Mouse (Mus musculus) layer of hippocampus, postnatal 25 days (tissue): ENCODE data around the gene Supt4a. TPM values are rescaled to one million over a fixed set of nuclear protein-coding genes. Genes with fewer than 3 reads are reported as not detected.
A peak's percentile ranks its signal among the peaks of the same experiment; 100 is the strongest.

ENCODE experiments used
- DNase-seq, 2 experiments: peaks; one replicate each; pipeline ENCODE4 v3.0.0; 2022; ENCODE audit warnings: mixed read lengths in 2 of 2, low spot score in 1 of 2; ENCODE audit errors: extremely low spot score in 1 of 2
- total RNA-seq, 2 experiments: library from RNA; stranded (reverse); gene quantifications; 2 replicates each; pipeline ENCODE4 v1.2.3; 2021

The Supt4a gene
- total RNA-seq, 2 experiments from 2014 or later = 65.7 to 81.0 TPM

DNA sequence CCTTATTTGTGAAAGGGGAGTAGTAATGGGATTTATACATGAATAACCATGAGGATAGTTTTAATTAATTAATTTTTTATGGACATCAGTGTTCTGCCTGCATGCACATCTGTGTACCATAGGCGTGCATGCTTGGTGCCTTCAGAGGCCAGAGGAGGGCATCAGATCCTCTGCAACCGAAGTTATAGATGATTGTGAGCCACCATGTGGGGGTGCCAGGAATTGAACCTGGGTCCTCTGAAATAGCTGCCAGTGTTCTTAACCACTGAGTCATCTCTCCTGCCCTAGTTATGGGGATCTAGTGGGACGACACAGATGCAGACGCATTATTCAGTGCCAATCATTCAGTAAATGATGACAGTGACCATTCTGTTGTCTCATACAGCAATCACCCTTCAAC, 14.5 kb upstream of the Supt4a start:
- DNase-seq = no peak

DNA sequence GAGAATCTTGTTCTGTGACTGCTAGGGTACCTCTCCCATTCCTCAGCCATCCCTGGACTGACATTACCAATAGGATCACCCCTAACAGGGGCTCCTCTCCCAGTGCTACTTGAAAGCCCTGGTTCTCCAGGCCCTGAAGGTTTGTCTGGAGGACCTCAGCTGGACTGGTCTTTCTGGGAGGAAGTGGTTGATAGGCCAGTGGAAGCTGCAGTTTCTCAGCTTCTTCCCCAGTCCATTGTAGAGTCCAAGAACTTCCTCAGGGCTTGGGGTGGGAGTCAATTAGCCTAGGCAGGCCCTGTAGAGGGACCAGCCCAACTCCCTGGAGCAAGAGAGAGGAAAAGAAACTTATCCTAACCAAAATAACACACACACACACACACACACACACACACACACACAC, 11.8 kb upstream of the Supt4a start:
- no peak for DNase-seq

GRCm38 (mm10) chr11:87725964-87726562, 11.3 kb upstream of the Supt4a start:
- no peak for DNase-seq

DNA sequence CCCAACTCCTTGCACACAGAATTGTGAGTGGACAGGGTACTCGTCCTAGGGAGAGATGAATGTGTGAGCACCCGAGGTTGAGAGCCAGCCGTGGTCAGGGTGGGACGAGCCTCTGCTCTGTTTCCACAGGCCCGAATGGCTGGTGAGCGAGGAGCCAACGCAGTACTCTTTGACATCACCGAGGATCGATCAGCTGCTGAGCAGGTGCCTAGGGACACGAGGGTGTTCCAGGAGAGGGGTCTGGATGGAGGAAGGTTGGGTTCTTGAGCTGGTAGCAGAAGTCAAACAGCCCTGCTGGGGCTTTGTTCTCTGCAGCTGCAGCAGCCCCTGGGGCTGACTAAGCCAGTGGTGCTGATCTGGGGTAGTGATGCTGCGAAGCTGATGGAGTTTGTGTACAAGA, 10.3 kb upstream of the Supt4a start:
- DNase-seq = no peak

- DNase-seq = no peak
Measured at GRCm38 (mm10) chr11:87727471-87727870, 9.9 kb upstream of the Supt4a start.

DNA sequence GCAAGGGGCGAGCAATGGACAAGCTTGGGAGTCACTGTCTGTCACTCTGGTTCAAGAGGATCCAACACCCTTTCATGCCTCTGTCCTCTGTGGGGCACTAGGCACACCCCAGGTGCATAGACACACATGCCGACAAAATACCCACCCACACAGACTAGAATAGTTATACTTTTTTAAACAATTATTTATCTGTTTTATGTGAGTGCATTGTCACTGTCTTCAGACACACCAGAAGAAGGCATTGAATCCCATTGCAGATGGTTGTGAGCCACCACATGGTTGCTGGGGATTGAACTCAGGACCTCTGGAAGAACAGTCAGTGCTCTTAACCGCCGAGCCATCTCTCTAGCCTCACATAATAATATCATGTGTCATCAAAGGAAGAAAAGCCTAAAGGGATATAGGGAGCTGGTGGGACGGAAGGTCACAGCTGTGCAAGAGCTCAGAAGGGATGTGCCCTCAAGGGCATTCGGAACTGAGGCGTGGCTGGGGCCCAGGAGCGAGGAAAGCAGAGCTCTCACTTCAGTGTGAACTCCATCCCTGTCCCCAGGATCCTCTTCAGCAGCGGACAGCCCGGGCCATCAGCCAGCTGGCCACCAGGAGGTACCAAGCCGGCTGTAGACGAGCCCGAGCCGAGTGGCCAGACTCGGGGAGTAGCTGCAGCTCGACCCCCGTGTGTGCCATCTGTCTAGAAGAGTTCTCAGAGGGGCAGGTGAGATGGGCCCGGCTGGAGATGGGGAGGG, 8.3 kb upstream of the Supt4a start:
- no peak for DNase-seq

GRCm38 (mm10) chr11:87729593-87730185, 7.7 kb upstream of the Supt4a start:
- no peak for DNase-seq

DNA sequence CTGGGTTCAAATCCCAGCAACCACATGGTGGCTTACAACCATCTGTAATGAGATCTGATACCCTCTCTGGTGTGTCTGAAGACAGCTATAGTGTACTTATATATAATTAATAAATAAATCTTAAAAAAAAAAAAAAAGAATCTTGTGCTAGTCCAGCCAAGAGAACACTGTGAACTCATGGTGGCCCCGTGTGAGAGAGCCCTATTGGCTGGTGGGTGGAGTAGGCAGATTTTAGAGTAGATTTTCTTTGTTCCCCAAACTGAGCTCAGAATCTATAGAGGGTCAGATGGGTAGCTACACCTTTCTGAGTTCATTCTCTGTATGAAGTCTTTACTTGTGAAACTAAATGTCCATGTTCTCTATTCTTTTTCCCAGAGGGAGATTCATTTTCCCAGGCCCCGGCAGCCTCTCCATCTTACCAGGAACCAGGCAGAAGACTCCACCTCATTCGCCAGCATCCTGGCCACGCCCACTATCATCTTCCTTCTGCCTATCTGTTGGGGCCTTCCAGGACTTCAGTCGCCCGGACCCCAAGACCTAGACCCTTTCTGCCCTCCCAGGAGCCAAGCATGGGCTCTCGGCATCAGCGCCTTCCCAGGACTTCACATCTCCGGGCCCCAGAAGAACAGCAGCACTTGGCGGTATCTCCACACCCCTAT, 6.6 kb upstream of the Supt4a start:
- DNase-seq = no peak

DNA sequence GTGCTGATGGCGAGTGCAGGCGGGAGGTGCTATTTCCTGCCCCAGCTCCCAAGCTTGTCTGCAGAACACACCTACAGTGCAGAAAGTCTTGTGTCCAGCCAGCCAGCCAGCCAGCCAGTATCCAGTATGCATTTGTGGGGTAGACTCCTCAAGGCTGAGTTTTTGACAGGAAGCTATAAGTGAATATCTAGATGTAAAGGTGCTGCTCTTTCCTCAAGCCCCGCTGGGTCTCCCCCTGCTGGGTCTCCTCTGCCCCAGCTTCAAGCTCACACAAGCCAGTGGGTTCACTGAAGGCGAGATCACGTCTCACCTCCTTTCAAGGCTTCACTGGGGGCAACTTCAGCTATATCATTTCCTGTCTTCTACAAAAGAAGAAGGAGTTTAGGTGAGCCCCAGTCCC, 3.0 kb upstream of the Supt4a start:
- DNase-seq = no peak

GRCm38 (mm10) chr11:87735691-87736090, 1.7 kb upstream of the Supt4a start:
- DNase-seq = no peak

DNA sequence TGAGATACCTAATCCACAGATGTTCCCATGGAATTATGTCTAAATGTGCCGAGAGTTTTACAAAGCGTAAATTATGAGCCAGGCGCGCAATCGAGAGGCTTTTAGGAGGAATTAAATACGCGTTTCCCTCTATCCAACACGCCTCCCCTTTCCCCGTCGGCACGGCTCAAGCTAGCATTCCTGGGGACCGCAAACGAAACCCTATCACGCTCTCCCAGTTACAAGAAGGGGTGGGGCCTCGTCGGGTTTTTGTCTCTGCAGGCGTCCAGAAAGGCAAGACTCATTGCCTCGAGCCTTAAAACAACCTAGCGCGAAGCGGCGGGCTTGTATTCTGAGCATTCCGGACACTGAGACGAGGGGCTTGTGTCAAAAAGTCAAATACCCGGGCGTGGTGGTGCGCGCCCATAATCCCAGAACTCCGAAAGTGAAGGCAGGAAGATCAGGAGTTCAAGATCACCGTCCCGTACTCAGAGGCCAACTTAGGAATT, 661 bp upstream of the Supt4a start:
- peak in 1 of 2 experiments; percentile 30 for DNase-seq

- DNase-seq = no peak
Measured at GRCm38 (mm10) chr11:87743691-87744090, 6.3 kb downstream of the Supt4a start.

- no peak for DNase-seq
Measured at GRCm38 (mm10) chr11:87744964-87745363, 7.6 kb downstream of the Supt4a start.

- no peak for DNase-seq
Measured at GRCm38 (mm10) chr11:87745632-87746555, 8.5 kb downstream of the Supt4a start.

DNA sequence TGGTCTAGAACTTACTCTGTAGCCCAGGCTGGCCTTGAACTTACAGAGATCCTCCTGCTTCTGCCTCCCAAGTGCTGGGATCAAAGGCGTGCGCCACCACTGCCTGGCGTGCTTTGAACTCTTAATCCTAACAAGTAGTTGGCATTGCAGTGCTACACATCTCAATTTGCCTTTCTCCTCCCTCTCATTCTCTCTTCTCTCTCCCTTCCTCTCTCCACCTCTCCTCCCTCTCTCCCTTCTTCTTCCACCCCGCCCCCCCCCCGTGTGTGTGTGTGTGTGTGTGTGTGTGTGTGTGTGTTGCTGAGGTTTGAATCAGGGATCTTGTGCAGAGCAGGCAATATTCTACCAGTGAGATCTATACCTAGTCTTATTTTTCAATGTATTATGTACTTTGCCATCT, 10.0 kb downstream of the Supt4a start:
- DNase-seq = no peak

- no peak for DNase-seq
Measured at GRCm38 (mm10) chr11:87747716-87748115, 10.4 kb downstream of the Supt4a start.

DNA sequence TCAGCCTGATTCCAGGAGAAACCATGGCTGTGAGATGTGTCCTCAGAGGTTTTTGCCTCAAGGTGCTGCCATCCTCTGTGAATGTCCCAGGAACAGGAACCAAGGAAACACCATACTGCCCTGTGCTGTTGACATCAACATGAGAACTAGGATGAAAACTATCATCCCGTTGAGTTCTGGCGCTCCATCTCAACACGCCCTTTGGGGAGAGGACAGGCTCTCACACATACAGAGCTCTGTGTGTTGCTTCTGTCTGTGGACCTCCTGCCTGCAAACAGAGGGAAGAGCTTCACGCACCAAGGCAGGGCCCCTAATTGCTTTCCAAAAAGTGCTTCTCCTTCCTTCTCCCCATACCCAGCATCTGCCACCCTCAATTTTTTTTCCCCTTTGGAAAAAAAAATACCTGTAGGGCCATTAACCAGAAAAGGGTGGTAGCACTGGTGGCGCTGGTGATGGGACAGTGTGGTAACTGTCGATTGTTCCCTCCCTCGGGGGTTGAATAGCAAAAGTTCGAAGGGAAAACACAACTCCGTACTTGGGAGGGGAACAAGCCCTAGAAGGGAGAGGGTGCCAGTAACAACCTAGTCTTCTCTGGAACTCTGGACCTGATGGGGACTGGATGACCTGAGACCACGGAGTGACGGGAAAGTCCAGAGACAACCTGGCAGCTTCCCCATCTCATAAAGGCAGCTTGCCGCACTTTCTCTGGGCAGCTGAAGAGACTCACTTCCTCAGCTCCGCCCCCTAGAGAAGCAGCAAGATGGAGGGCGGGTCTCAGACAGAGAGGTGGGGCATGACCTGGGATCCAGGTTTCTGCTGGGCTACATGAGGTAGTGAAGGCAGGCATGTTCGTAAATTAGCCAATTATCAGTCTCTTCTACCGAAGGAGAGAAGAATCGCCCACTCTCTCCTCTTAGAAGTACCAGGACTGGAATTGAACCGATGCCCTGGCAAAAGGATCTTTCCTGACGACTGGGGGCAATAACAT, 11.1 kb downstream of the Supt4a start:
- no peak for DNase-seq

- DNase-seq = no peak
Measured at GRCm38 (mm10) chr11:87749192-87750042, 12.1 kb downstream of the Supt4a start.
